Mouse (Mus musculus): ENCODE results near the gene Cdh10.

Cdh10 gene

DNA sequence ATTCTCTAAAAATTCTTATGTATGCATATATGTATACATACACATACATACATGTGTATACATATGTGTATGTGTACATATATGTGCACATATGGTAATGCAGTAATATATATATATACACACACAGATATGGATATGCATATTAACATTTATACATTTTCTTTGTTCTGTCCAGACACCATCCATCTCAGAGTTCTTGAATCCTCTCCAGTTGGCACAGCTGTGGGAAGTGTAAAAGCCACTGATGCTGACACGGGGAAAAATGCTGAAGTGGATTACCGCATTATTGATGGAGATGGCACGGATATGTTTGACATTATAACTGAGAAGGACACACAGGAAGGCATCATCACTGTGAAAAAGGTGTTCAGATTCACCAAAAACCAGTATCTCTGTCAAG, 166.1 kb downstream of the Cdh10 start:
- DNase-seq (ENCODE audit: low spot score) = no peak

GRCm38 (mm10) chr15:18987671-18988070, 168.9 kb downstream of the Cdh10 start:
- DNase-seq (ENCODE audit: low spot score) = no peak

GRCm38 (mm10) chr15:18993512-18993911, 174.8 kb downstream of the Cdh10 start:
- no peak for DNase-seq (ENCODE audit: low spot score)

DNA sequence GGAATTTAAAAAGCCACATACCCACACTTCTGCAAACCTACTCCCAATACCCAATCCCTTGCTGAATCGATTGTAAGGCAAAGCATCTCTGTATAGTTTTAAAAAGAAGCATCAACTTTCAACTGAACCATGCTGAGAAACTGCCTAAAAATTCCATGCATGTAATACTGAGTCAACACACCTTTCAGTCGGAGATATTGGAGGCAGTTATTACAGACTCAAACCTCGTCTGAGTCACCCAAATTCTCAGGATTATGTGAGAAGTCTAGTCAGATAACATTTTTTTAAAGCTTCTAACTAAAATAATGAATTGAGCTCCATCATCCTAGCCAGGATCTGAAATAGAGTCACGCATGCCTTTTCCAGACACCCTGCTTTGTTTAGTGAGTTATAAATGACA, 175.5 kb downstream of the Cdh10 start:
- DNase-seq (ENCODE audit: low spot score) = no peak

DNA sequence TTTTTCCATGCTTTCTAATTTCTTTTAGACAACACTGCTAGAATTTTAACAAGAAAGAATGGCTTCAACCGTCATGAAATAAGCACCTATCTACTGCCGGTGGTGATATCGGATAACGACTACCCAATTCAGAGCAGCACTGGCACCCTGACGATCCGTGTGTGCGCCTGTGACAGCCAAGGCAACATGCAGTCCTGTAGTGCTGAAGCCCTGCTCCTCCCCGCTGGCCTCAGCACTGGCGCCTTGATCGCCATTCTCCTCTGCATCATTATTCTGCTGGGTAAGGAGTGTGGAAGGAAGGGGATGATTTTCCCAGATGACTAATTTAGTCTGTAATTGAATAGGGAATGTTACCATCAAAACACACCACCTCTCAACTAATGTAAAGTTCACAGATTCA, 192.1 kb downstream of the Cdh10 start:
- no peak for DNase-seq (ENCODE audit: low spot score)

GRCm38 (mm10) chr15:19032983-19033382, 214.2 kb downstream of the Cdh10 start:
- DNase-seq (ENCODE audit: low spot score) = no peak

DNA sequence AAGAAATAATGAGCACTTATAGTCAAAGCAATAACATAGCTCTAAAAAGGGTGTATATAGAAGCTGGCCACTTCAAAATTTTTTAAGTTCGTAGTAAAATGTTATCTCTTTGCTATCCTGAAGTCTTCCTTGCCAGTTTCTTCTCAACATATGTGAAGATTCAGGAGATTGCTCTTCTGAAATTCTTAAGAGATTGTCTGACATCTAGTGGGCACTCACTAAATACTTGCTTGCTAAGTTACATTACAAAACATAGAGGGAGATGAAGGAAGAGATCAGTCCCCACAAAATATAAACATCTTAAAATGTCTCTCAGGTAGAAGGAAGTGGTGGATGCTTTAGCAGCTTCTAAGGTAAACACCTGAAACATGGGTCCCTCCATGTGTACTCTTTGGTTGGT, 221.3 kb downstream of the Cdh10 start:
- DNase-seq (ENCODE audit: low spot score) = no peak
